9 mouse cellular contexts compared by ENCODE assay signal in genomic region chr15:86181941-86182439, GRCm38 (mm10). TPM values are rescaled to one million over a fixed set of nuclear protein-coding genes. Genes with fewer than 3 reads are reported as not detected.
DNase-seq lines count a peak whose midpoint lies in the region; ATAC-seq lines count a peak whose summit lies in the region.
"Had no signal": no experiment of that assay in that cellular context is flagged by ENCODE, and none has a peak within 500 bp of the region (broad histone marks: within the 10 kb centered on the region; RNA-seq: fewer than 3 reads in every experiment).

No protein-coding gene starts in this region.

- H3K9ac ChIP-seq in intestine, embryonic 14.5 days (ENCODE audit: low read length): no peak overlapping the region
- H3K9ac ChIP-seq: embryonic facial prominence, embryonic 13.5 days had no signal

- no peaks in the 10 kb centered on the region for H3K9me3 ChIP-seq in intestine, embryonic 14.5 days (ENCODE audit: control insufficient read depth, low read length)
- H3K9me3 ChIP-seq: embryonic facial prominence, embryonic 13.5 days had no signal

- H3K4me2 ChIP-seq in intestine, embryonic 14.5 days (ENCODE audit: low read length): no peak overlapping the region
- H3K4me2 ChIP-seq: embryonic facial prominence, embryonic 13.5 days had no signal

- no peaks in the 10 kb centered on the region for H3K27me3 ChIP-seq in intestine, embryonic 14.5 days (replicated peaks; ENCODE audit: control insufficient read depth, insufficient read depth, low read length)
- H3K27me3 ChIP-seq: embryonic facial prominence, embryonic 13.5 days had no signal

- no peaks in the 10 kb centered on the region for H3K36me3 ChIP-seq in intestine, embryonic 14.5 days (ENCODE audit: control insufficient read depth, insufficient read depth, low read length)
- H3K36me3 ChIP-seq: embryonic facial prominence, embryonic 13.5 days had no signal

- no peak for ATAC-seq in intestine, embryonic 14.5 days (replicated peaks; ENCODE audit: low FRiP score, low TSS enrichment, low read depth)
- peak; percentile 34 for ATAC-seq in megakaryocyte, adult 5-6 weeks (ENCODE audit: poor library complexity, severe bottlenecking)
- no peak for ATAC-seq in frontal cortex, adult (ENCODE audit: low TSS enrichment)

- peak; percentile 45 for DNase-seq in adrenal gland, adult 2 months
- DNase-seq in adrenal gland, postnatal 4 days (ENCODE audit: low spot score in 2 of 2): no peak
- DNase-seq in spleen, adult 18-20 months: peak; percentile 51 to 61
- DNase-seq in spleen, adult 12 weeks (ENCODE audit: low spot score): no peak
- DNase-seq in intestine, embryonic 14.5 days (ENCODE audit: low spot score): no peak
- no peak for DNase-seq in embryo, embryonic 9.5 days (ENCODE audit: extremely low spot score)

- H3K4me1 ChIP-seq in intestine, embryonic 14.5 days (replicated peaks; ENCODE audit: control insufficient read depth, insufficient read depth, low read length): peaks cover 16% of the 10 kb centered on the region; the same call in 1 of the 2 replicates

- H3K4me3 ChIP-seq in intestine, embryonic 14.5 days (ENCODE audit: low read depth, low read length): no peak overlapping the region
- H3K4me3 ChIP-seq: embryonic facial prominence, embryonic 13.5 days had no signal

- WGBS in intestine, embryonic 14.5 days: 45% methylated on average over 11 of the region's 11 CpGs

- H3K27ac ChIP-seq in intestine, embryonic 14.5 days (ENCODE audit: low read depth): 0 out of 2 replicates have a peak overlapping the region, but pooled peaks have one; percentile 16
- H3K27ac ChIP-seq: embryonic facial prominence, embryonic 13.5 days had no signal

RNA-seq across cellular contexts. Expression of gene Cerk, which starts 4.0 kb away (rescaled TPM):
- total RNA-seq in adrenal gland, adult 2 months (2021): 10 to 100 TPM; 34.5 to 41.1 TPM
- polyA plus RNA-seq in adrenal gland, adult 2 months (2012; rRNA removed): 33.7 and 39.6 TPM in 2 replicates
- total RNA-seq in adrenal gland, postnatal 4 days (2021): 10 to 100 TPM; 26.3 to 26.8 TPM
- polyA plus RNA-seq in intestine, embryonic 14.5 days (2014; fragmentation: Nextera tagmentation; extraction: Ambion mirVana): 11.5 and 11.7 TPM in 2 replicates
- 22.7 and 24.4 TPM in 2 replicates for total RNA-seq in megakaryocyte, adult 5-6 weeks (2015)
- 35.4 and 41.2 TPM in 2 replicates for total RNA-seq in megakaryocyte, adult 5-6 weeks (2017)

RNA-seq across cellular contexts. Expression of gene Tbc1d22a, which starts 32.3 kb away (rescaled TPM):
- total RNA-seq in adrenal gland, adult 2 months (2021): 10 to 100 TPM; 34.5 to 37.7 TPM
- polyA plus RNA-seq in adrenal gland, adult 2 months (2012; rRNA removed): 38.7 and 44.4 TPM in 2 replicates
- 10 to 100 TPM; 32.3 TPM for total RNA-seq in adrenal gland, postnatal 4 days (2021)
- polyA plus RNA-seq in intestine, embryonic 14.5 days (2014; fragmentation: Nextera tagmentation; extraction: Ambion mirVana): 9.6 and 10.3 TPM in 2 replicates
- total RNA-seq in megakaryocyte, adult 5-6 weeks (2015): 12.9 and 13.3 TPM in 2 replicates
- total RNA-seq in megakaryocyte, adult 5-6 weeks (2017): 19.0 and 24.1 TPM in 2 replicates

Comparison
In these comparisons a context has a peak if more than half of its experiments do, and no peak if none do; other contexts are left out.
1. DNase-seq: peak in adrenal gland, adult 2 months (single experiment) and spleen, adult 18-20 months (2 of 2); none in adrenal gland, postnatal 4 days (0 of 2), spleen, adult 12 weeks (single experiment), intestine, embryonic 14.5 days (single experiment) and embryo, embryonic 9.5 days (single experiment).